Mouse (Mus musculus) CH12.LX (cell line): ENCODE measurements around the gene Slc44a3. TPM values are rescaled to one million over a fixed set of nuclear protein-coding genes. Genes with fewer than 3 reads are reported as not detected.

Experiments
- DNase-seq: peaks from one replicate; pipeline ENCODE4 v3.0.0-alpha.2; 2013; ENCODE audit errors: extremely low read depth
- H3K27ac ChIP-seq: 2 replicates; pipeline ENCODE4 v1.5.1; 2012; ENCODE audit warnings: low read depth, mild to moderate bottlenecking, control low read depth, moderate library complexity; ENCODE audit not compliant: insufficient read depth
- H3K27me3 ChIP-seq: replicated peaks from 2 replicates; pipeline ENCODE3; 2012; ENCODE audit warnings: inconsistent platforms
- H3K36me3 ChIP-seq, 2 experiments: replicated peaks in 1 of 2; 2 replicates each; pipeline versions ENCODE3 to v1.6.1; 2012; ENCODE audit warnings: inconsistent platforms in 1 of 2, low read length in 1 of 2, mild to moderate bottlenecking in 1 of 2, mixed read lengths in 1 of 2, moderate library complexity in 1 of 2; ENCODE audit not compliant: control insufficient read depth in 1 of 2, insufficient read depth in 1 of 2
- H3K4me1 ChIP-seq, 2 experiments: 2 replicates each; pipeline ENCODE4 v1.6.1; 2012; ENCODE audit warnings: inconsistent platforms in 1 of 2, moderate library complexity in 1 of 2; ENCODE audit not compliant: insufficient read depth in 2 of 2, control insufficient read depth in 1 of 2
- H3K4me2 ChIP-seq: 2 replicates; pipeline ENCODE4 v1.6.1; 2012; ENCODE audit warnings: low read depth, mild to moderate bottlenecking, control low read depth; ENCODE audit not compliant: poor library complexity, insufficient read depth, severe bottlenecking
- H3K4me3 ChIP-seq, 3 experiments: fragments of 150-350 bp in 1 of 3; sonication (generic) in 1 of 3; replicated peaks in 1 of 3; 2 replicates each; pipeline versions ENCODE3 to v1.5.1; 2011 to 2012; ENCODE audit warnings: low read depth in 2 of 3, low read length in 2 of 3, mild to moderate bottlenecking in 2 of 3, moderate library complexity in 2 of 3, control low read depth in 1 of 3, improper control_type of control experiment in 1 of 3, inconsistent platforms in 1 of 3, mixed read lengths in 1 of 3; ENCODE audit not compliant: poor library complexity in 1 of 3
- H3K79me2 ChIP-seq: replicated peaks from 2 replicates; pipeline ENCODE4 v1.6.1; 2012; ENCODE audit warnings: mild to moderate bottlenecking, moderate library complexity; ENCODE audit not compliant: control insufficient read depth, poor library complexity, insufficient read depth, severe bottlenecking; ENCODE audit errors: extremely low read depth
- H3K9ac ChIP-seq: 2 replicates; pipeline ENCODE4 v1.6.1; 2012; ENCODE audit warnings: low read depth, mild to moderate bottlenecking, control low read depth, moderate library complexity; ENCODE audit not compliant: insufficient read depth
- H3K9me3 ChIP-seq: replicated peaks from 2 replicates; pipeline ENCODE3; 2012; ENCODE audit warnings: low read length, inconsistent platforms, mixed read lengths
- E2F4 ChIP-seq: IDR thresholded peaks from 2 replicates; pipeline ENCODE4 v1.6.1; 2011; ENCODE audit warnings: low read depth, low read length, improper control_type of control experiment; ENCODE audit not compliant: insufficient replicate concordance
- GABPA ChIP-seq: IDR thresholded peaks from 2 replicates; pipeline ENCODE4 v1.6.1; 2012; ENCODE audit warnings: low read depth, low read length, improper control_type of control experiment, inconsistent platforms; ENCODE audit not compliant: insufficient replicate concordance
- HCFC1 ChIP-seq: IDR thresholded peaks from 2 replicates; pipeline ENCODE4 v1.6.1; 2012; ENCODE audit warnings: low read depth, mild to moderate bottlenecking, inconsistent platforms, low read length, improper control_type of control experiment
- IRF4 ChIP-seq: IDR thresholded peaks from 2 replicates; pipeline ENCODE4 v1.6.1; 2014; ENCODE audit warnings: low read depth, mild to moderate bottlenecking, inconsistent platforms, low read length, improper control_type of control experiment
- JUND ChIP-seq: conservative IDR thresholded peaks from 2 replicates; pipeline ENCODE4 v1.6.1; 2011; ENCODE audit warnings: low read depth, low read length, improper control_type of control experiment
- KAT2A ChIP-seq: IDR thresholded peaks from 2 replicates; pipeline ENCODE4 v1.6.1; 2012; ENCODE audit warnings: low read length, improper control_type of control experiment, inconsistent platforms; ENCODE audit not compliant: insufficient replicate concordance
- MAZ ChIP-seq: IDR thresholded peaks from 2 replicates; pipeline ENCODE4 v1.6.1; 2012; ENCODE audit warnings: low read depth, mild to moderate bottlenecking, inconsistent platforms, low read length, improper control_type of control experiment, moderate library complexity
- MEF2A ChIP-seq: IDR thresholded peaks from 2 replicates; pipeline ENCODE4 v1.6.1; 2014; ENCODE audit warnings: low read depth, mild to moderate bottlenecking, inconsistent platforms, low read length, improper control_type of control experiment, borderline replicate concordance
- MYC ChIP-seq: IDR thresholded peaks from 2 replicates; pipeline ENCODE4 v1.6.1; 2011; ENCODE audit warnings: low read depth, mild to moderate bottlenecking, improper control_type of control experiment, low read length
- NELFE ChIP-seq: IDR thresholded peaks from 2 replicates; pipeline ENCODE4 v1.6.1; 2011; ENCODE audit warnings: low read depth, low read length, improper control_type of control experiment
- NRF1 ChIP-seq: IDR thresholded peaks from 2 replicates; pipeline ENCODE4 v1.6.1; 2014; ENCODE audit warnings: low read depth, mild to moderate bottlenecking, inconsistent platforms, low read length, improper control_type of control experiment, moderate library complexity
- PAX5 ChIP-seq: IDR thresholded peaks from 2 replicates; pipeline ENCODE4 v1.6.1; 2012; ENCODE audit warnings: low read length, inconsistent platforms, mixed read lengths
- POLR2A ChIP-seq: IDR thresholded peaks from 2 replicates; pipeline ENCODE4 v1.6.1; 2011; ENCODE audit warnings: low read depth, mild to moderate bottlenecking, improper control_type of control experiment, low read length
- POLR2AphosphoS2 ChIP-seq: IDR thresholded peaks from 2 replicates; pipeline ENCODE4 v1.6.1; 2011; ENCODE audit warnings: low read depth, low read length, improper control_type of control experiment
- RAD21 ChIP-seq: IDR thresholded peaks from 2 replicates; pipeline ENCODE4 v1.6.1; 2011; ENCODE audit warnings: low read depth, mild to moderate bottlenecking, low read length, improper control_type of control experiment, moderate library complexity
- SMC3 ChIP-seq: IDR thresholded peaks from 2 replicates; pipeline ENCODE4 v1.6.1; 2011; ENCODE audit warnings: low read depth, low read length, improper control_type of control experiment
- TBP ChIP-seq: conservative IDR thresholded peaks from 2 replicates; pipeline ENCODE4 v1.6.1; 2011; ENCODE audit warnings: low read depth, low read length, improper control_type of control experiment
- TCF12 ChIP-seq: IDR thresholded peaks from 2 replicates; pipeline ENCODE4 v1.6.1; 2014; ENCODE audit warnings: low read depth, mild to moderate bottlenecking, inconsistent platforms, low read length, improper control_type of control experiment
- USF1 ChIP-seq: IDR thresholded peaks from 2 replicates; pipeline ENCODE4 v1.6.1; 2014; ENCODE audit warnings: low read depth, mild to moderate bottlenecking, inconsistent platforms, low read length, improper control_type of control experiment
- USF2 ChIP-seq: conservative IDR thresholded peaks from 2 replicates; pipeline ENCODE4 v1.6.1; 2011; ENCODE audit warnings: low read depth, low read length, improper control_type of control experiment
- ZKSCAN1 ChIP-seq: IDR thresholded peaks from 2 replicates; pipeline ENCODE4 v1.6.1; 2012; ENCODE audit warnings: low read depth, inconsistent platforms, low read length, improper control_type of control experiment, borderline replicate concordance
- dilution Hi-C: fragments of 300-500 bp; cut with MboI; formaldehyde crosslinking; loops from 2 replicates; pipeline ENCODE4 v1.14.3; 2020; ENCODE audit warnings: low sequenced_read_pairs; ENCODE audit not compliant: extremely low pct_unique_long_range_greater_than_20kb, extremely low pct_ligation_motif_present
- in situ Hi-C: fragments of 300-500 bp; cut with MboI; formaldehyde crosslinking; loops from 3 replicates; pipeline ENCODE4 v1.14.3; 2019; ENCODE audit warnings: low sequenced_read_pairs, low pct_ligation_motif_present, low pct_unique_long_range_greater_than_20kb, mixed read lengths
- polyA plus RNA-seq: library from polyadenylated mRNA; unstranded; fragments of >175 nt; gene quantifications from 2 replicates; pipeline ENCODE4 v1.2.1, GENCODE M21; 2012; ENCODE audit warnings: low read depth; ENCODE audit not compliant: insufficient read length
- total RNA-seq, 2 experiments: library from RNA; depleted of rRNA; stranded (reverse); fragments of 300-350 nt in 1 of 2; fragments of >200 nt in 1 of 2; gene quantifications; 2 replicates each; pipeline ENCODE4 v1.2.3; 2012 to 2014

Gene Slc44a3
- total and polyA plus RNA-seq, 3 experiments, result not detected

DNA sequence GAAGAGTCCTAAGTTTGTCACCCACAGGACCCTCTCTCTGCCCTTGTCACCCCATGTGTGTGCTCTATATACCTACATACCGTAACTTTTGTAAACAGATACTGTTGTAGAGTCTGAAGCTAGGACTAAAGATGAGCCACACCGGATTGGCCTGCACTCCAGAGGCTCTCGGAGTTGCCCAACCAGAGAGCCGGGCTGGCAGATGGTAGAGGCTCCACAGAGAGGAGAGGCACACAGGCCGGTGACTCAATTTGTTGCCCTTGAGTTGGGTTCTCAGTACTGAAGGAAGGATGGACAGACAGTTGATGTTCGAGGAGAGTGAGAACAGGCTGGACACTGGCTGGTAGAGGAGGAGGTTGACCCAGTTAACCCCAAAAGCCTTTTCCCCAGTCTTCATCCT, 87.8 kb downstream of the Slc44a3 start:
- H3K79me2 ChIP-seq, result no peaks in the 10 kb centered on the region
- H3K27me3 ChIP-seq, result no peaks in the 10 kb centered on the region
- H3K4me1 ChIP-seq, result peaks cover 0 to 35% of the 10 kb centered on the region in 2 experiments; a peak in 2 of 4 replicates
- no peak overlapping the region for H3K4me3 ChIP-seq
- dilution Hi-C loops (no loop called here), in situ Hi-C loops (loop anchor here (5.0 kb wide), 1 partner anchor 48 kb away; no protein-coding TSS in a partner anchor)
- TF ChIP-seq PAX5 (no peak), USF1 (no peak), TBP (no peak), HCFC1 (no peak), POLR2A (no peak), IRF4 (no peak), KAT2A (no peak), GABPA (no peak), POLR2AphosphoS2 (no peak), TCF12 (no peak), NRF1 (no peak), ZKSCAN1 (no peak), SMC3 (no peak), USF2 (no peak)
- H3K9me3 ChIP-seq, result no peaks in the 10 kb centered on the region
- no peak overlapping the region for H3K4me2 ChIP-seq
- no peak for DNase-seq
- no peak overlapping the region for H3K27ac ChIP-seq
- H3K9ac ChIP-seq, result no peak overlapping the region
- H3K36me3 ChIP-seq, result peaks cover 0 to 23% of the 10 kb centered on the region in 2 experiments

DNA sequence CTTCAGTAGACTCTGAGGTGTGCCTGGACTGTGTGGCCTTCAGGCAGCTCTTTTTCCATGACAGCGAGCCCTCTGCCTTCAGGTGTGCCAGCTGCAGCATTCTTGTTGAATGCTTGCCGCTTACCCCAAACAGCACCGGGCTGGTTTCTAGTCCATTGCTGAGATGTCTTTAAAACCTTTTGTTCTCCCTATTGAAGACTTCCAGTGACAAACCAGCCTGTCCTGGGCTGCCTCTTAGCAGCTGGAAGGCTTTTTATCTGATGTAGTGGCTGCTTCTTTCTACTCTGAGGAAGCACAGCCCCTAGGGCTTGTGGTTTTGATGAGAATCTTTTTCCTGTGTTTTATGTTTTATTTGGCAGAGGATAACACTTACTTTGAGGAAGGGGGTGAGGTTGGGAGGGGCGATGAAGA, 88.3 kb downstream of the Slc44a3 start:
- dilution Hi-C loops (no loop called here), in situ Hi-C loops (loop anchor here (5.0 kb wide), 1 partner anchor 48 kb away; no protein-coding TSS in a partner anchor)
- H3K27me3 ChIP-seq, result no peaks in the 10 kb centered on the region
- H3K4me1 ChIP-seq, result peaks cover 0 to 39% of the 10 kb centered on the region in 2 experiments; a peak in 2 of 4 replicates
- H3K4me3 ChIP-seq, result no peak overlapping the region
- no peak overlapping the region for H3K4me2 ChIP-seq
- no peak for TF ChIP-seq MAZ
- no peak for TF ChIP-seq HCFC1
- TF ChIP-seq NELFE, result no peak
- no peak for TF ChIP-seq MYC
- no peak for TF ChIP-seq E2F4
- TF ChIP-seq MEF2A, result no peak
- TF ChIP-seq JUND, result no peak
- TF ChIP-seq RAD21, result no peak
- no peak overlapping the region for H3K9ac ChIP-seq
- H3K9me3 ChIP-seq, result no peaks in the 10 kb centered on the region
- H3K36me3 ChIP-seq, result peaks cover 0 to 23% of the 10 kb centered on the region in 2 experiments
- H3K79me2 ChIP-seq, result no peaks in the 10 kb centered on the region
- H3K27ac ChIP-seq, result no peak overlapping the region
- DNase-seq, result no peak
